Mouse (Mus musculus) central nervous system, embryonic 18 days (tissue): ENCODE data around the gene Swap70. TPM values are rescaled to one million over a fixed set of nuclear protein-coding genes. Genes with fewer than 3 reads are reported as not detected.

Experiments used
- polyA plus RNA-seq: library from polyadenylated mRNA; depleted of rRNA; stranded (reverse); fragments of >200 nt; gene quantifications from 2 replicates; pipeline ENCODE4 v1.2.3, GENCODE M21; 2012; rRNA removed

The Swap70 gene
- polyA plus RNA-seq, result 5.5 and 6.0 TPM in 2 replicates

DNA sequence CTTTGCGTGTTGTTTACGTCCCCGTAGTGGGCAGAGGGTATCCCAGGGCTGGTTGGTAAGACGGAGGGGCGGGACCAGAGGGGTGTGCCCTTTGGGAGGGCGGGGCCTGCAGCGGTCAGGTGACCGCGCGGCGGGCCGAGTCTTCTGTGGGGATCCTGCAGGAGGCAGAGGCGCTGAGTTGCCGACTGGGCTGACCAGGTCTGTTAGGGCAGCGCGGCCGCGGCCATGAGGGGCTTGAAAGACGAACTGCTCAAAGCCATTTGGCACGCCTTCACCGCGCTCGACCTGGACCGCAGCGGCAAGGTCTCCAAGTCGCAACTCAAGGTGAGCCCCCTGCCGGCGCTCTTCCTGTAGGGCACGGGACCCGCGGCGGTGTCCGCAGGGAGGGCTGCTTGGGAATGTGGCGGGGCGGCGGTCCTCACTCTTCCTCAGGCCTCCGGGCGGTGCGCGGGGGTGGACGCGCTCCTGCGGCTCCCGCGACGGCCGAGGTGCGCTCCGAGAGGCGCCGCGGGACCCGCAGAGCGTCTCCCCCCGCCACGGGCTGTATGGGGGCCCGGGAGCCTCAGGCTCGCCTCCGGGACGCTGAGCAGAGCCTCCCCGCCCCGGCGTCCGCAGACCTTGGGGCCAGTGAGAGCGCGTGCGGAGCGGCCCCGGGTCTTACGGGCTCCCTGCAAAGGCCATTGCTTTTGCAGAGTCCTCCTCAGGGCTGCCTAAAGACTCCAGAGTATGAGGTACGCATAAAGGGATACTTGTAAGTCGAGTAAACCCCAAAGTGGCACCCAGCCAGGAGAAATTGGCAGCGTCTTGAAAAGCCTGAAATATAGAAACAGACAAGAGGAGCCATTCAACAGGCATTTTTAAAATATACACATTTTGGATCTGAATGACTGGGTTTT lies at the start of gene Swap70:
Gene Swap70 (plus strand): TSS at position 126 of the 896 bp plus-strand sequence.

Other genes with a start within 250 kb of the Swap70 start
- gene Tmem41b, start 234.8 kb upstream of the Swap70 start, polyA plus RNA-seq, result 45.3 and 47.1 TPM in 2 replicates
- gene Ipo7, start 203.4 kb upstream of the Swap70 start, polyA plus RNA-seq, result 50.7 and 55.3 TPM in 2 replicates
- 12.8 and 14.2 TPM in 2 replicates for gene Zfp143, start 160.5 kb upstream of the Swap70 start, polyA plus RNA-seq
- gene Wee1, start 99.7 kb upstream of the Swap70 start, polyA plus RNA-seq, result 5.3 and 5.4 TPM in 2 replicates